Mouse (Mus musculus) layer of hippocampus, adult 9-11 months (tissue): ENCODE measurements around the gene Tppp3.

ENCODE experiments used
- DNase-seq: peaks from one replicate; pipeline ENCODE4 v3.0.0; 2022

Gene Tppp3

GRCm38 (mm10) chr8:105471314-105472015, at the start of gene Tppp3:
Gene Tppp3 (minus strand): TSS chr8:105471526.
- peak; percentile 91 for DNase-seq

- no peak for DNase-seq
These were observed 49.7 kb upstream of the Tppp3 start for GRCm38 (mm10) chr8:105521061-105521460.

- DNase-seq = no peak
These were observed 49.2 kb upstream of the Tppp3 start for GRCm38 (mm10) chr8:105520521-105520920.

GRCm38 (mm10) chr8:105519591-105519990, 48.3 kb upstream of the Tppp3 start:
- DNase-seq = no peak

- peak; percentile 41 for DNase-seq
These were observed 47.3 kb upstream of the Tppp3 start, which contains the start of gene Hsd11b2 for GRCm38 (mm10) chr8:105518436-105519313. Gene Hsd11b2 (plus strand): TSS chr8:105518755.

- DNase-seq = no peak
These were observed 46.0 kb upstream of the Tppp3 start for GRCm38 (mm10) chr8:105517346-105517745.

DNA sequence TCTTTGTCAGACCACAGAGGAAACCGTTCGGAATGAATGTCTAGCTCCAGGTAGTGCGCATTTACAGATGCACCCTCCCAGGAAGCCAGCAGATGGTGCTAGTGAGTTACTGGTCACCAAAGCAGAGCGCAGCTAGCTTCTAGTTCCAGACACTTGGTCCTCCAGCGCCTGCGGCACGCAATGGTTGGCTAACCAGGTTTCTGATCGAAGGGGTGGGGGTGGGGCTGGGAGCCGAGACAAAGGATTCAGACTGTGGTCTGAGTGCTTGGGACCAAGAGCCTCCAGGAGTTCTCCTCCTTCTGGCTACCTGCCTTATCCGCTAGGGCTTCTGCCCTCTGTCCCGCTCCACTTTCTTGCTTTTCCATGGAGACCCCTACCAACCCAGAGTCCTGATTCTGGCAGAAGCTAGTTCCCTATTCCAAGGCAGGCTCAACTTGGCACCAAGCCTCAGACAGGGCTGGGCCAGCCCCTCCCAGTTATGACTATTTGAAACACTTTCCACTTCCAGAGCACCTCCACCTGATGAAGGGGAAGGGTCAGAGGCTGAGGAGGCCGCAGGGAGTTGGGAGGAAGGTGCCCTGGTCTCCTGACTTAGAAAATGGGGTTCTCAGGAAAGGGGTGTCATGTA, 44.8 kb upstream of the Tppp3 start:
- peak; percentile 52 for DNase-seq

DNA sequence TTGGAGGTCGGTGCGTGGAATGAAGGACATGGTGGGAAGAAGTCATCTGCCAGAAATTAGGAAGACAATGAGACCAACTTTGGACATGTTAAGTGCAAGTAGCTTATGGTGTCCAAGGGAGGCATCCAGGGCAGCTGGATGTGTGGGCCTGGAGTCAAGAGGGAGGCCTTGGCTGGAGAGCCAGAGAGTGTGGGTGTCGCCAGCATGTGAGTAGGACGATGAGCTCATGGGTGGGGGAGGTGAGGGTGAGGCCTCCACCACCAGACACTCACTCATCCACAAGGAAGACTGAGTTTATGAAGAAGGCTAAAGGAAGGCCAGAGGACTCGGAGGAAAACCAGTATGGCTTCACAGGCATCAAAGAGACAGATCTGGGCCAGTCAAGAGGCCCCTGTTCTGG, 43.3 kb upstream of the Tppp3 start:
- DNase-seq = peak; percentile 66

DNA sequence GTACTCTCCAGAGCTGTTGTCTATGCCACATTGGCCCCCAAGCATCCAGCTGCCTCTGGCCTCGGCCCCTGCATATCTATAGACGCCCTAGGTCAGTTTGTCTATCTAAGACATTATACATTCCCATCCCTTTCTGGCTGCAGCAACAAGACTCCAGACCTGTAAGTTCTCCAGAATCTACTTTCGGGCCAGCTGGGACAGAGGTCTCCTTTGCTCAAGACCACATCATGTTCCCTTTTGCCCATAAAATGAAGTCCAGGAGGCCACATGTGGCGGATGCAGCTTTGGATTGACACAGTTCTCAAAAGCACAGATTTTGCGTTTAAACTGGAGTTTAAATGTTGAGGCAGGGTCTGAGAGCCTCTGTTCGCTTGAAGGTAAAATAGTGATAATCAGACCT, 42.9 kb upstream of the Tppp3 start:
- DNase-seq = no peak

DNA sequence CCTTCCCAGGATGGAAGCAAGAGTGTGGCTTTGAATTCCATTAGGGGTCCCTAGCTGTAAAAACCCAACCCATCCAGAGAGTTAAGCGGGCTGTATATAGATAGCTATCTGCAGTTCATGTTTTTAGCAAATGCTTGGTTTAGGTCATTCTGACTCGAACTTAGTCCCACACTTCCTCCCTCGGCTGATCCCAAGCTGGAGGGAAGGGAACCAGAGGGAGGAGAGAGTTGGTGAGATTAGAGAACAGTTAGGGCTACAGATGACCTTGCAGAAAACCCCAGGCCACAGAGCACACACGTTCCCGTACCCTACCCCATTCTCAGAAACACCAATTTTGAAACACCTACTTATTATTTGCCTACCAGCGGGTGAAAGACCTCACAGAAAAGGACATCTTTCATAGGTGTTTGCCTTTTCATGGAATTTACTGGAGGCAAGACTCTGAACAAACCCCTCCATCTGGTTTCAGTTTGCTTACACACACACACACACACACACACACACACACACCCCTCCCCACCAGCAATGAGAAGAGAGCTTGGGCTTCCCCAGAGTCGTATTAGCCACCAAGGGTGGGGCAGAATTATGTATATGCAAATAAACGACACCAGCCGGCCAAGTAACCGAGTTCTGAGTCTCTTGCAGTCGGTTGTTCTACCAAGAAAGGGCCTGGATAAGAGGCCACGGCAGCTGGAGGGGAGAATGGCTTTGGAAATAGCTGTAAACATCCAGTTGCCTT, 38.8 kb upstream of the Tppp3 start:
- no peak for DNase-seq

DNA sequence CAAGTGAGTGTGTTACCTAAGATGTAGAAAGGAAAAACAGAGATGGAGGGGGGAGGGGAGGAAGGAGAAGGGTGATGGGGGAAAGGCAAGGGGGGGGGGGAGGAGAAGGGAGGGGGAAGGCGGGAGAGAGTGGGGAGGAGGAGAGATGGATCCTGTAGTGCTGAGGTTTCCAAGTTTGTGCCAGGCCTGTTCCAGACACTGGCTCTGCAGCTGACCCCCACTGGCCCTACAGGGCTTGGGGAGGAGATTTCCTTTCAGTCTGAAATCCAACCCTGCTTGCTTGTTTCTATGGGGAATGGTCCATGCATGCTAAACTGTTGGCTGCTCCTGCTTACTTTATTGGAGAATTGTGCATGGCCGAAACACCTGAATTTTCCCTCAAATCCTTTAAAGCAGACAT, 37.4 kb upstream of the Tppp3 start:
- DNase-seq = no peak

GRCm38 (mm10) chr8:105506977-105507376, 35.7 kb upstream of the Tppp3 start:
- no peak for DNase-seq

DNA sequence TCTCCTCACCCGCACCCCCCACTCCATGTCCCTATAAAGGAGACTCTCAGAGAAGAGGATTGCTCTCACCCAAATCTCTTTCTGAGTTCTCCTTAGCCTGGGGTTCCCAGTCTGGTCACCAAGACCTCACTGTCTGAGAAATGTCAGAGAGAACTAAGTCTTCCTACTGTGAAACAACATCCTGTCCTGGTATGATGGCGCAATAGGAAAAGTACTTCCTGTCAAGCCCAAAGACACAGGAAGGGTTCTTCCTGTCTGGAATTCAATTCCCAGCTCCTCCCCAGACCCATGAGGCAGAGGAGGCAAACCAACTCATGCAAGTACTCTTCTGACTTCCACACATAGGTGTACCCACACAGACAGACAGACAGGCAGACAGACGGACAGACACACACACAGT, 33.3 kb upstream of the Tppp3 start:
- DNase-seq = no peak

GRCm38 (mm10) chr8:105499787-105500186, 28.5 kb upstream of the Tppp3 start:
- DNase-seq = no peak

DNA sequence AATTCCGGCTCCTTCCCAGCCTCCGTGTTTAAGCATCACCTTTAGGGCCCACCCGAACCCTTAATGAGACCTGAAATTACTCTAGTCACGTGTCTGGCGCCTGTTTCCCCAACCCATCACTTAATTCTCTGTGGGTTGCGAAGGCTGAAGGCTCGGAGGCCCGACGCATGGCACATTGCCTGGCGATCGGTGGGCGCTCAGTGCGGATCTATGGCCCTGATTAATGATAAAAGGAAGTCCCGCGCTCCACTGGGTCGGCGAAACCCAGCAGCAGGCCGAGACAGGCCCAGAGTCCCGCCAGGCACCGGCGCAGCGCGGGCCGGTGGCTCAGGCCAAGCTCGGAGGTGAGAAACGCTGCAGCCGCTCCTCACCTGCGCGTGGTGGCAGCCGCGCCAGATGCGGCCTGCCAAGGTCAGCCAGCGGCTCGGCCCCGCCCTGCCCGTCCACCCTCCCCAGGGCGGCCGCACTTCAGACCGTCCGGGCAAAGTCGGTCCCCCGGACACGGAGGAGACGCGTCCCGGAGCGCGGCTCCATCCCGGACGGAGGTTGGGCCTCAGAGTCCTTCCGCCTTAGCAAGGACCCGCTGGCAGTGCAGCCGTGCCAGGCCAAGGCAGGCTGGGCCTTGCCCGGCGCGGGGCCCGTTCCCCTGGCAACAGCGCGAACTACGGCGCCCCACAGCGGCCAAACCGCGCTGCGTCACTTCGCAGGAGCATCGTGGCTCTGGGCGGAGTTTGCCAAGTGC, 25.3 kb upstream of the Tppp3 start, which contains the start of gene Zdhhc1:
Gene Zdhhc1, minus strand, starts transcription at position 464 of the 742 bp plus-strand sequence.
- peak; percentile 82 for DNase-seq

DNA sequence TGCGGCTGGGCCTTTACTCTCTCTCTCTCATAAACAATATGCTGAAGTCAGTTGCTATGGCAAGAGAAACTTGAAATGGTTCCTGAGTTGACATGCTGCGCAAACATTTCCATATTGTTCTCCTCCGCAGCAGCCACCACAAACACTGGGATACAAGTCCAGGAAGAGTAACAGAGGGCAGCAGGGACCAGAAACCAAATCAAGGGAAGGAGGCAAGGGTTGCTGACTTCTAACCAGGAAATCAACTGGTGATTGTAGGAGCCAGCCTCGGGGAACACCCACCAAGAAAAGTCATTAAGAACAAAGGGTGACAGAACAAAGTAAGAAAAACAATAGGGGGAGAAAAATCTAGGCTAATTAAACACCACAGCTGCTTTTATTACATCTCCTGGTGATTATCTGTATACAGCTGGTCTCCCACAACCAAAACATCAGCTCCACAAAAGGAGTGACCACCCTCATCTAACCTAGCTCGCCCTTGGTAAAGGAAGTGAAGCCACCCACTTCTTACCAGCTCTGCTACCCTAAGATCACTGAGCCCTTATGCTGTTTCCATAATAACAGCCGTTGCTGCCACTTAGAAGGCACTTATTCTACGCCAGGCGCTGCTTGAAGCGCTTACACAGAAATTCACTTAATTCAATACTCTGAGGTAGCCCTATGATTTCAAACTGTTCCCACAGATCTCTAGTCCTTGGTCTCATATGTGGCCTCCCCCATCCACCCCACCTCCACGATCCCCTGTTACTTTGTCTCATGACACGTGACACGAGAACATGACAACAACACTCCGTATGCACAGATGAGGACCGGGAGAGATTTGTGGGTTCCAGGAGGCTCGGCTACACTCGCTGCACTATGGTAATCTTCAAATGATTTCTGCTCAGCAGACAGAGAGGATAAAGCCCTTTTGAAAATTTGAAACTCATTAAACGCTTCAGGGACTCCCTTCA, 24.3 kb upstream of the Tppp3 start:
- no peak for DNase-seq

DNA sequence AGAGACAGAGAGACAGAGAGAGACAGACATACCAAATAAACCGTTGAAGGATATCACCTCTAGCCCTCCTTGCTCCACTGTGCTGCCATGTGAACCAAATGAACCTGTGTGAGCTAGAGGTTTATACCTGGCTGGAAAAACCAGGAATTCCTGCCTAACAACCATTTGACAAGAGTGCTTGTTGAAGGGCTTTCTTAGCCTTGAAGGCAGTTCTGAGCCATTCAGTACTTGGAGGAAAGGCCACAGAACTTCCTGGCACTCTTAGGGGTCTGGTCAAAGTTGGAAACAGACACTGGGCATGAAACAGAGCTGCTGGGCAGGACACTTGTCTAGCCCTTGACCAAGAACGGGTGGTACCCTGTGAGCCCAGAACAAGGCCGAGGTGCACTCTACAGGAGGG, 23.2 kb upstream of the Tppp3 start:
- no peak for DNase-seq

GRCm38 (mm10) chr8:105493495-105493894, 22.2 kb upstream of the Tppp3 start:
- no peak for DNase-seq

- no peak for DNase-seq
These were observed 18.0 kb upstream of the Tppp3 start for GRCm38 (mm10) chr8:105489281-105489680.

DNA sequence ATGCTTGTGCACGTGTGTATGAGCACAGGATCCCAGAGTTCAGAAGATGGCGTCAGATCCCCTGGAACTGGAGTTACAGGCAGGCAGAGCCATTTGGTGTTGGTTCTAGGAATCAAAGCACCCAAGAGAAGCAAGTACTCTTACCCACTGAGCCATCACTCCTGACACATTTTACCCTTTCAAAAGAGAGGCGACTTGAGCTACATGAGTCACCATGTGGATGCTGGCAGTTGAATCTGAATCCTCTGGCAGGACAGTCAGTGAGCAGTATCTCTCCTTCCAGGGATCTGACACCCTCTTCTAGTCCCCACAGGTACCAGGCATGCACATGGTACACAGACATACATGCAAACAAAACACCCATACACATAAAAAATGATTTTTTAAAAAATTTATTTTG, 16.8 kb upstream of the Tppp3 start:
- no peak for DNase-seq

GRCm38 (mm10) chr8:105484392-105484791, 13.1 kb upstream of the Tppp3 start:
- DNase-seq = no peak
